Mouse (Mus musculus) frontal cortex, adult (tissue): ENCODE data around the gene Fgfr2.

Experiments
- ATAC-seq: cut with Nextera tagmentation; 2 replicates; pipeline ENCODE4 v1.9.2; 2017; ENCODE audit warnings: mild to moderate bottlenecking, moderate library complexity, mixed read lengths; ENCODE audit not compliant: low TSS enrichment

Gene Fgfr2

DNA sequence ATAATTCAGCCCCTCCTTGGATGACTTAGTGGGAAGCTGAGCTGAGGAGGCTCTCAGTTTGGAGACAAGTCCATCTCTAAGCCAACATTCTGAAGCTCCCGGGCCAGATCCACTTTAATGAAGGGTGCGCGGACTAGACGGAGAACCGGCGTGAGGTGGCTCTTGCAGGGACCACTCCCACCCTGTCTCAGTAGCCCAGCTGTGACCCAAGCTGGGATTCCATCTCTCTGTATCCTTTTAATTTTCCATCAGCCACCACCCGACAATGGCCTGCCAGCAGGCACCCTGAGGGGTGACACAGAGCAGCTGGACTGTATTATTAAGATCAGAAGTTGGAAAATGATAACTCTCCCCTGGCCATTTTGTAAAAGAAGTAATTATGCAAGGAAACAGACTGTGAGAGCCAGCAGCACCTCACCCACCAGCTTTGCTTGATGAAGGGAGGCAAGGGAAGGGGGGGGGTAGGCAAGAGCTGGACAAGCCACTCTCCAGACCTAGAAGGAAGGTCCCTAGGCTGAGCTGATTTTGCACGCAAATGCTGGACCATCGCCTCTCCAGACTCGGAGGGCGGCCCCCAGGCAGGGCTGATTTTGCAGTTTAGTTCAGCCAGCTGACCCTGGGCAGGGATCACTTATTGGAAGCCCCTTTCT lies 785.8 kb downstream of the Fgfr2 start:
- peak; percentile 53; the same call in 1 of the 2 replicates for ATAC-seq

DNA sequence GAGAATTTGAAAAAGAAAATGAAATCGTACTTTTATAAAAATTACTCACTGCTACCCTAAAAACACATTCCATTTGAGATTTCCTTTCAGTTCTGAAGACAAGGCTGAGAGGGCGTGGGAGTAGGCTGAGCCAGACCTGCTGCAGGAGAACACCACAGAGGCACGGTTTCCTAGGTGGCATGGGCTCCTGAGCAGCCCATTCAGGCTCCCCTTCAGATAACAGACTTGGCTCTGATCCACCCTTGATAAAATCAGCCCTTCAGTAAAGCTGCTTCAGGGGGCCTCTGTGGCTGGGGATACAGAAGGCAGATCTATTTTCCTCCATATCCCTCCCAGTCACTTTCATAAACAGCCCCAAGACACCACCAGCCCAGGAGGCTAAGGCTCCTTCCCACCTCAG lies 786.4 kb downstream of the Fgfr2 start:
- ATAC-seq = peak; percentile 89

DNA sequence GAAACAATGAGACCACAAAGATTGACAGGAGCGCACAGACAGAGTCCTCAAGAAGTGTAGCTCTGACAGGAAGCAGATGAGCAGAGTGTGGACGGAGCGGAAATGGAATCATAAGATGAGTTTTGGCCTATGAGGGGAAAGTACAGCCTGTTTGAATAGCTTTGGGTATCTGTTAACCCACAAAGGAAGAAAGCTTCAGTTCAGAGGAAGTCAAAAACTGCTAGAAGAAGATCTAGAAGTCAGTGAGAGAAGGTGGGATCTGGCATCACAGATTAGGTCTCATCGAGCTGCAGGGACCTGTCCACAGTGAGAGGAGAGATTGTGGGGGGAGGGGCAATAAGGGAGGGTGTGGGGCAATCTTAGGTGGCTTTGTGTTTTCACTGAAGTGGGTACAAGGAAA lies 787.8 kb downstream of the Fgfr2 start:
- no peak for ATAC-seq

DNA sequence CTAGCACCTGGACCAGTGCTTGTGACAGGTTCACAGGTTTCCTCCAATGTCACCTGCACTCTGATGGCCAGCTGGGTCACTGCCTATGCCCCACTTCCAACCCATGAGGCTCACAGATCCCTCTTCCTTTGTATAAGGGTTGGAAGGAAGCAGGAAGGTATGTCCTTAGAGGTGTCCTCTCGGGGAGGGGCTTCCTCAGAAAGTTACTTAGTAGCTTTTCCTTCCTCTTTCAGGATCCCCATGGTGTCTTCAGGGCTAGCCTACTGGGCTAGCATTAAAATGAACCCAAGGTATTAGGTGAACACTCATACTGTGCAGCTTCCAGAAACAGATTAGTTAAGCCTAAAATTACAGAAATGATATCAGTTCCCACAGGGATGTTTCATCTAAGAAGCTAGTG lies 790.1 kb downstream of the Fgfr2 start:
- no peak for ATAC-seq

DNA sequence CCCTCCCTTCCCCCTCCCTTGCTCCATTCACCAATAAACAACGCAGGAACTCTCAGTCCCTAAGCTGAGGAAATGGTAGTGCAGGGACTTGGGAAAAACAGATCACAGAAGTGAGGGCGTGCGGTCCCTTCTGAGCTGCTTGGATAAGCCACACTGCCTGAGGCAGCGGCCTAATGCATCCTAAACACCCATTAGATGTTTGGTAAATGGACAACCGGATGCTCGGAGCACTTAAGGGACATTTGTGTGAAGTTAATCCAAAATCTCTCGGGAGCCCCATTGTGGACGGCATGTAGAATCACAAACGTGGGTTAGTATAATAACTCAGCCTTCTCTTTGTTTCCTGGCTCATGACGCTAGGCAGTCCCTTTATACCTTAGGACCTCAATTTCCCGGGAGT lies 791.0 kb downstream of the Fgfr2 start:
- no peak for ATAC-seq

DNA sequence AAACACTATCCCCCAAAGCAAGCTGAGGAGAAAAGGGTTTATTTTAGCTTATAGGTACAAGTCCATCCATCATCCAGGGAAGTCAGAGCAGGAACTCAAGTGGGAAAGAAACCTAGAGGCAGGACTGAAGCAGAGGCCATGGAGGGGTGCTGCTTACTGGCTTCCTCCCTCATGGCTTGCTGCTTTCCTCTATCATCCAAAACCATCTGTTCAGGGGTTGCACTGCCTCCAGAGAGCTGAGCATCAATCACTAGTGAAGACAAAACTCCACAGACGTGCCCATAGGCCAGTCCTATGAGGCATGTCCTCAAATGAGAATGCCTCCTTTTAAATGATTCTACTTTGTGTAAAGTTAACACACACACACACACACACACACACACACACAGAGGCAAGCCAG lies 793.0 kb downstream of the Fgfr2 start:
- ATAC-seq = no peak

DNA sequence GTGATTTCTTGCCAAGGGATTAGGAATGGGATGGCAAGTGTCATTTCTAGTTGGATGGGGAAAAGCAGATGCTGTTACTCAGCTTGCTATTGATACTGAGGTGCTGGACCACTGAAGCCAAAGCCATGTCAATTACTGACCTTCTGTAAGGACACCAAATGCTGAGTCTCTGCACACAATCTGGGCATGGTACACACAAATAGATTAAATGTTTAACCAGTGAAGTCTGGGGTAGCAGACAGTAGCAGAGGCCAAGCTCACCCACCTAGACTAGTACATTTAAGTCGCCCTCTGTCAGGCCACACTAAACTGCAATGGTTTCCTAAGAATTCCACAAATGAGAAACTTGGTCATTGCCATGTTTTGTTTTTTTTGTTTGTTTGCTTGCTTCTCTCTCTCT lies 794.5 kb downstream of the Fgfr2 start:
- ATAC-seq = no peak

DNA sequence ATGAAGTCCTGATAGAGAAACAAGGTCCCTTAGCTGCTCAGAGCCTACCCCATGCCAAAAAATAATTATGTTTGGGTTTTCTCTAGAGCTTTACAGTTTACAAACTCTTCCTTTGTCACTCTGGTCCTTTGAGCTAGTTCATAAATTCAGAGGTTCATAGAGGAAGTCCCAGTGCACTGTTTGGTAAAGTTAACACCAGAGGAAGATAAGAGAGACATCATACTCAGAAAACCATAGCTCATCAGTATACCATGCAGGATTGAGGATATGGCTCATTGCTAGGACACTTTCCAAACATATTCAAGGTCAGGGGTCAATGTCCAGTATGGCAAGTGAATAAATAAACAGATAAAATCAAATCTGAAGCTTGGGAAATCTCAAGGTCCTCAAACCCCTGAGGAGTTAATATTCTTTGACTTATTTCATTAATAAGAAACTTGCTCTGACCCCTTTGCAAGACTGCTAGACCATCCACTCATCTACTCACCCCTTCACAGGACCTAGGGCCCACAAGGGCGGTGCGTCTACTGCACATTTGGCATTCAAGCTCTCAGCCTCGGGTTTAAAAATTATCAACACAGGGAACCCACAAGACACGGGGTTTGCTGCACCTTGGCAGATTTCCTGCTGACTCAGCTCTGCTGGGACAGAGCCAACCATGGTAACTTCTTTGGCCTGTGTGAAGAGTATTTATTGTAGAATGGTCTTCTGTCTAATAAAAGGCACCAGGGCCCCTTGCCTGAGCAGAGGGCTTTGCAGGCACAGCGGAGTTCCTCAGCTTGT lies 797.4 kb downstream of the Fgfr2 start:
- no peak for ATAC-seq

DNA sequence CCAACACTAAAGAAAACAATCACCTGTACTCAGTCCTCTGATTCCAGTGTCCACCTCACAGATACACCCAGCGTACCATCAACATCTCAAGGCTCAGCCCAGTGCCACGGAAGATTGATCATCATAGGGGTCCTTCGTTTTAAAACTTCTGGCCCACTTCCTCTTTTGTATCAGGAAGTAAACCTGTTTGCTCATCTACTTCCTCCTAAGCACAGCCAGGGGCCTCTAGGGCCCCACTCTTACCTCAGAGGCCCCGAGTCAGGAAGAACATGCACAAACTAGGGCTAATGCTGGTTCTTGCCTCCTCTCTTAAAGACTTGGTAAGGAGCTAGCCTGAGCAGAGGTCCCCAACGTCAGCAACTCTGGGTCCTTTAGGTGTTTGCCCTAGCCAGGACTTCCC lies 799.7 kb downstream of the Fgfr2 start:
- no peak for ATAC-seq

DNA sequence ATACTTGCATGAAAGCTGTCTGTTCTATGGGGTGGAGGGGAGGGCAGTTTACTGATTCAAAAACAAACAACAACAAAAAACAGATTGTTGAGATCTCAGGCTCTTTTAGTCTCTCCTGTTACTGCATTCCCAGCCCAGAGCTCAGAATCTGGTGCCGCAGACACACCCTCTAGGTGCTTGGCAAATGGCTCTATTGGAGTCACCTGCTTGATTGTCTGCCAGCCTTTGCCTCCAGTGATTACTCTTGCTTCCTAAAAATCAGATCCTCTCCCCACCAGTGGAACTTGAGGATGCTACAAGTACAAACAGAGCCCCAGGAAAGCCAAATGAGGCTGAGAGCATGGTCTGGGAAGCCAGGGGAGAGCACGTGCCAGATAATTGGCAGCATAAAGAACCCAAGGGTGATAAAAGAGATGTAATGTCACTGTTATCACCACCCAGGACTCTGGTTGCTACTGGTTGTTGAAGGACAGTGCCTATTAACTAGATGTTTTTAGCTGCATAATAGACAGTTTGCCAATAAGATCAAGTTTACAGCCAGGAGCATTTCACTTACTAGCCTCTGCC lies 801.7 kb downstream of the Fgfr2 start:
- no peak for ATAC-seq

DNA sequence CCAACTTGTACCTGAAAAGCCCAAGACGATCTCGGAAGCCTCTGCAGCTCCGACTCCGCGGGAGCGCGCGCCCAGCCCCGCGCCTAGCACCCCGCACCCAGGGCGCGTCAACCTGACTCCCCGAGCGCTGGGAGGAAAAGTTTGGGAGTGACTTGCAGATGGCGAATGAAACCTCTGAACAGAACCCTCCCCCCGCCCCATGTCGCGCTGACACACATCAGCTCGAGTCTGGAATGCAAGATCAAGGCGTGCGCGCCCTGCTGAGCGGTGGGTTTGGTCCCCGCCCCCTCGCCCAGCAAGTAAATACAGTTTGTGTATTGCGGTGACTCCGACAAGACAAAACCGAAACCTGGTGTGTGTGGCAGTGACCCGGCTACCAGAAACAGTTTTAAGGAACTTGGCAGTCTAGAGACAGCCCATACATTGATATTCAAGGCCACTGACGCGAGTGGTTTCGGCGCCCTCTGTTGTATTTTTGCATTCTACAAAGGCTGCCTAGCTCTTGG lies 806.1 kb downstream of the Fgfr2 start, which contains the start of gene Chst15:
Gene Chst15, minus strand, starts transcription at position 193 of the 506 bp plus-strand sequence.
- peak; percentile 4; the same call in 1 of the 2 replicates for ATAC-seq

DNA sequence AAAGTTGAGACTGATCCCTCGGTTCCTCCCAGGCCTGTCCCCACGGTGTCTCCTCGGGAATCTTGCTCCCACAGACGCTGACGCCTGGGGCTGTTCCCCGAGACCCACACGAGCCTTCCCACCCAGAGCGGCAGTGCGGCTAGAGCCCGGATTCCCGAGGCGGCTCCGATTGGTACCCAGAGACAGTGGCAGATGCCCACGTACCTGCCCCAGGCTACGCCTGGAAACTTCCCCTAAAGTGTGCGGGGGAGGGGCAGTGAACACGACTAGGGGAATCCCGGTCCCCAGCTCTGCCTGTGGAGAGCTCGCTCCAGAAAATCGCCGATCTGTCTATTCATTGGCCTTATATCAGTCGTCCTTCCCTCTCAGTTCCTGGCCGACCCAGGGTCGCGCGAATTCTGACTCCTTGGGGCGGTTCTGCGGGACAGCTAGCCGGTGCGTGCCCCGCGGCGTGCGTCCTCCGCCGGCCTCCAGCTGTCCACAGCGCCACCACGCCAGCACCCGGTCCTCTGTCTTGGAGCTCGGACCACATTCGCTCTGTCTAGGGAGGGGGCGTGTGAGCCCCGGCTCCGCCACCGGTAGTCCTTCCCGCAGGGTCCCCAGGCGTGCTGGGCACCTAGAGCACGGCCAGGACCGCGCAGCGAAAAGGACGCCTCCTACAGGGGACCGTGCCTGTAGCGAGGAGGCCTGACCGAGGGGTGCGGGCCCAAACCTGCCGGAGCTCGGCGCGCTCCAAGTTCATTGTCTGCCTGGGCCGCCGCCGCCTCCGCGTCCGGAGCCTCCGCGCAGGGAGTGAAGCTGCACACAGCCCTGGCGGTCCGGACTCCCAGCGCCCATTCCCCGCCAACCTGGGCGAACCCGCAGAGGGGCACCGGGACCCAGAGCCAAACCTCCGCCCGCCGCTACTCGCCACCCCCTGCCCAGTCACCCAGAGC lies 806.8 kb downstream of the Fgfr2 start:
- ATAC-seq = peak; percentile 32

DNA sequence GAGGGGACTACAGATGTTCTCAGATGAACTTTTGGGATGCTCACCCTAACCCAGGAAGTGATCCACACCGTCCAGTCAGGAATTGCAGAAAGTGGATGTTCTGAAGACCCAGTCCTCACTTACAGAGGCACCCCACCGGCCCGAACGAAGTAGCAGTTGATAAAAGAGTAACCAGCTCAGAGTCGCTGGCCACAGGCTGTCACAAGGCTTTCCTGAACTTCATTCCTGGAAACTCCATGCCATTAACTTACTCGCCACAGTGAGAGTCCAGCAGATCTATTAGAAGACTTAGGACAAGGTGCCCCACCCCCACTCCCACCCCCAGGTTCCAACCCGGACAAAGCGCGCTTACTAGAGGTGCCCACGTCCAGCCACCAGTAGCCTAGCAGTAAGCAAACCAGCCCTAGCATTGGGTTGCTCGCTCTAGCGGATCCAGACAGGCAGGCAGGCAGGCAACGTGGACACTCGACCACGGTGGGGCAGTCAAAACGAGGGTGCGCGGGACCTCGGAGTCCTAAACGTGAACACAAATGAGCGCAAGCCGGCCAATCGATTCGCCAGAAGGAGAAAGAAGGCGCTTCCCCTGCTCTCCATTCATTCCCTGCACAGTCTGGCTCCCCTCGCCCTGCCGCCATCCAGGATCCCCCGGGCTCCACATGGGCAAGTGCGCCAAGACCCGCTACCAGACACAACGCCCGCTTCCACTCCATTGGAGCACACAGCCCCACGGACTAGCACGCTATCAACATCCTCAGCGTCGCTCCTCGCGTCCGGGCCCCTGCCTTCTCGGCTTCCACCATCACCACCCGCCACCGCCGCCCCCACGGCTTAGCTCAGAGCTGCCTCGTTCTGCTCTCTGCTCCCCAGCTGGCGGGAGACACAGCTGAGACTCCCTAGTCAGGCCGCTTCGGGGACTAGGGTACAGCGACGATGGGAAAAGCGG lies 807.7 kb downstream of the Fgfr2 start:
- peak; percentile 58 for ATAC-seq

DNA sequence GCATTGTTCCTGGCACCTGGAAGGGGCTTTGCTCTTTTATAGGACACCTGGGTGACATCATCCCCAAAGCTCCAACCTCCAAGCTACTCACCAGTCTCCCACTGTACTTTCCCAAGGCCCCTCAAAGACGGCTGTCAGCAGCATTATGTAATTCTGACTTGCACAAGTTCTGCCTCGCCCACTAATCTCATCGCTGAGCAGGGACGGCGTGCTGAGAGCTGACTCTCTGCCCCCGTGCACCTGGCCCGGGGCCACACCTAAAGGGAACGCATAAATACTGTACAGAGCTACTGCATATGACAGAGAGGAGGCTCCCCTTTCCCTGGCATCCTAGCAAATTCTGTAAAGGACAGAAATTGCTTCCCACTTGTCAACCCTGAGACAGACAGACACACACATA lies 810.8 kb downstream of the Fgfr2 start:
- peak; percentile 24; the same call in 1 of the 2 replicates for ATAC-seq

DNA sequence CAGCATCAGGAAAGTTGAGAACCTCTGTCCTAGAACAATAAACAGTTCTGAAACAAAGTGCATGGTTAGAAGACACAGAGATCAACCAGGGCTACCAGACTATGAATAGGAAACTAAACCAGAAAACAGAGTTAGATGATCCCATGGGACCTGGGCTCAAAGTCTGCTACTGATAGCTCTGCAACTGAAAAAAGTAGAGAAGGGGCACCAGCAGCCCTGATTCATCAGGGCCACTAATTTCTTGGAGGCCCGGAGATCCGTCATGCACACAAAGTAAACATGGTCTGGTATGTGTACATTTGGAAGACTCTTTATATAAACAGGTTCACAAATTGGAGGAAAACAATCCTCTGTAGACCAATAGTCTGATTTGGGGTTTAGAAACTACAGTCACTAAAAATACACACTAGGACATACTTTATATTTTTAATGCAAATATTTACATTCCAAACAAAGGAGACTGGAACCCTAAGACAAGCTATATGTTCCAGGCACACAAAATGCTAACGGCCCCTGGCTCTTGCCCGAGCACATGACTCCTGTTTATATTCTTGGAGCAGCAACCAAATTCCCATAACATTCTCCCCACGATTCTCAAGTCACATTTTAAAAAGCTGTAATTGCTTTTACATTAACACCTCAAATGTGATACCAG lies 814.5 kb downstream of the Fgfr2 start:
- ATAC-seq = no peak

DNA sequence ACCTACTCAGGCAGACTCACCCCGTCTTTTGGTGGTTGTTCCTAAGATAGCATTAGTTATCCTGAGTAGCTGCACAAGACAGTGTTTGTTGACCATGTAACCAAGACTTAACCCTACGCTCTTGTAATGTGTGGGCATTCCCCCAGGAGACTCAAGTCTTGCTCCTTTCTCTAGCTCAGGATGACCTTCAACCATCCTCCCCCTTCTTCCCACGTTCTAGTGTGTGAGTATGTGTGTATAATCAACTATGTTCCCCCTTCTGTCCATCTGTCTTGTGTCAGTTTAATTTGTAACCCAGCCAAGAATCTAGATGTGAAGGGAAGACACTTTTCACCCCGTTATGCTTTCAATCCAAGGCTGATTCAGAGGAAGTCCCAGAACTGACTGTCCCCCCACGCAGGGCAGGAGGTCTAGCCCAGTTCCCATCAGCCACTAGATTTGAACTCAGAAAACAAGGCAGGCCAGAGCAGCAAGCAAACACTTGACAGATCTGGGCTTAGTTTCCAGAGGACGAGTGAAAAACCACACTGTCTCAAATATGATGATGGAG lies 815.4 kb downstream of the Fgfr2 start:
- ATAC-seq = no peak

DNA sequence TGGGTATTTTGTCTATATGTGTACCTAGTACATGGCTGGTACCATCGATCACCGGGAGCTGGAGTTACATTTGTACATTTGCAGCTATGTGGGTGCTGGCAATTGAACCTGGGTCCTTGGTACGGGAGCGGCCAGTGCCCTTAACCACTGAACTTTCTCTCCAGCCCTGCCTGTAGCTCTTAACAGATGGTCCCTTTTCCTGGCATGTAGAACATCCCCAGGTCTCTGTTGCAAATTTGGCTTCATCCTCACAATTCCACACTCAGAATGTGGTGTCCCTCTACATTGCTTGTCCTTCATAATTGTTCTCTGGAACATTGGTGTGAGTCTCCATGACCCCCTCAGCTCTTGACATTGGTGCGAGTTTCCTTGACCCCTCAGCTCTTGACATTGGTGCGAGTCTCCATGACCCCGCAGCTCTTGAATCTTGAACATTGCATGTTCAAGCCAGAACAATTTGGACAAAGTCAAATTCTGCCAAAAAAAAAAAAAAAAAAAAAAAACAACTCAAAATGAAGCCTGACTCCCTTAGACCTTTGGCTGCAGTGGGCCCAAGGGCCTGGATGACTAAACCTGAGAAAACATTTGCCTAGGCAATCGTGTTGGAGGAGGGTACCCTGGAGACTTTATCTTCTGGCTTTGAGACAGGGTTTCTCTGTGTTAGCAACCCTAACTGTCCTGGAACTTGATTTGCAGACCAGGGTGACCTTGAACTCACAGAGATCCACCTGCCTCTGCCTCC lies 816.3 kb downstream of the Fgfr2 start:
- no peak for ATAC-seq

DNA sequence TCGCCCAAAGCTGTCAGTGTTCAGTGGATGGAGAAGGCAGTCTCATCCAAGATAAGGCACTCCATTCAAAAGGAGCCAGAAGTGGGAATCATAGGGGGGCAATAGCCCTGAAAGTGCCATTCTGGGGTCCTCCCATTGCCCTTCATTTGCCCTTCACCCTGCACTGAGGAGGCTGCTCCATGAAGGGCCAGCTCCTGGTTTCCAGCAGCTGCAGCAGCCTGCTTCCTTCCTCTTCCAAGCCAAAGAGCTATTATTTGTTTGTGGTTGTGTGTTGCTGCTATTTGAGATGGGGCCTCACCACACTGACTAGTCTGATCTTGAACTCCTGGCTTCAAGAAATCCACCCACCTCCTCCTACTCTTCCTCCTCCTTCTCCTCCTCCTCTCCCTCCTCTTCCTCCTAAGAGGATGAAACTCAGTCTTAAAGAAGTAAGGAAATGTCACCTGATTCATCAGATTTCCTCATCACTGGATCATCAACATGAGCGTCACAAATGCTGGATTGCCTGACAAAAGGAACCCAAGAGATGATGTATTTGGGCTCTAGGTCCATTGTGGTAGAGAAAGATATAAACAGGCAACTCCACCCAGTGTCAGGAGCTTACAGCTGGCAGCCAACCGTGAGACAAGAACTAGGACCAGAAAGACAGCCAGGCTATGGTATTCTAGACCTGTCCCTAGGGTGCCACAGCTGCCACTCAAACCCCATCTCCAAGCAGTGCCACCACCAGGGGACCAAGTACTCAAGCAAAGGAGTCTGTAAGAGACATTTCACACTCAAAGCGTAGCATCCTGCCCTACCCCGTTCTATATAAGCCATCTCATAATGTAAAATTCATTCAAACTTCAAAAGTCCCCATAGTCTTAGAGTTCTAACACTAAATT lies 817.4 kb downstream of the Fgfr2 start:
- no peak for ATAC-seq
